Mouse (Mus musculus): ENCODE data around the gene Cyct.

GRCm38 (mm10) chr2:76372244-76372643 is 12.0 kb upstream of the Cyct start:
- TF ChIP-seq CTCF (IDR thresholded peaks at IDR 0.05), result no peak
- TF ChIP-seq EP300 (IDR thresholded peaks at IDR 0.05), result no peak

All from lung, postnatal 0 days (tissue).